Mouse (Mus musculus) MEL (cell line): ENCODE measurements at regions not wholly inside any gene's neighbourhood (a gene's known extent, or its start where the extent isn't known, plus 50 kb on each side); places are given as distances from the start of the nearest gene placed in this dataset.

Experiments
- CTCF ChIP-seq, 3 experiments: IDR thresholded peaks in 2 of 3; conservative IDR thresholded peaks in 1 of 3; 2 replicates each; pipeline ENCODE4 v1.5.1; 2011 to 2012; ENCODE audit warnings: low read length in 3 of 3, low read depth in 2 of 3, mild to moderate bottlenecking in 2 of 3, improper control_type of control experiment in 1 of 3, inconsistent platforms in 1 of 3, mixed read lengths in 1 of 3, moderate library complexity in 1 of 3; ENCODE audit not compliant: control insufficient read depth in 1 of 3, insufficient read depth in 1 of 3, poor library complexity in 1 of 3, severe bottlenecking in 1 of 3
- ETS1 ChIP-seq: IDR thresholded peaks from 2 replicates; pipeline ENCODE4 v1.6.1; 2012; ENCODE audit warnings: low read depth, mild to moderate bottlenecking, inconsistent platforms, low read length, improper control_type of control experiment, moderate library complexity
- POLR2A ChIP-seq, 2 experiments: IDR thresholded peaks; 2 replicates each; pipeline ENCODE4 v1.6.1; 2011 to 2012; ENCODE audit warnings: low read length in 2 of 2, mild to moderate bottlenecking in 2 of 2, control low read depth in 1 of 2, improper control_type of control experiment in 1 of 2, low read depth in 1 of 2, moderate library complexity in 1 of 2; ENCODE audit not compliant: control insufficient read depth in 1 of 2, insufficient read depth in 1 of 2, poor library complexity in 1 of 2
- POLR2AphosphoS5 ChIP-seq: IDR thresholded peaks from 2 replicates; pipeline ENCODE4 v1.6.1; 2012; ENCODE audit warnings: low read depth, borderline replicate concordance, mild to moderate bottlenecking, inconsistent platforms, low read length, moderate library complexity, mixed read lengths
- SMC3 ChIP-seq: IDR thresholded peaks from 2 replicates; pipeline ENCODE4 v1.6.1; 2011; ENCODE audit warnings: low read depth, low read length, improper control_type of control experiment
- ZKSCAN1 ChIP-seq: IDR thresholded peaks from 2 replicates; pipeline ENCODE4 v1.6.1; 2012; ENCODE audit warnings: low read depth, mild to moderate bottlenecking, inconsistent platforms, low read length, improper control_type of control experiment, moderate library complexity

GRCm38 (mm10) chr11:15113583-15113982 lies 514.5 kb downstream of the Pom121l12 start:
- TF ChIP-seq ZKSCAN1: no peak
- TF ChIP-seq CTCF (IDR thresholded peaks at IDR 0.05 in 2 of 3, conservative IDR thresholded peaks at IDR 0.05 in 1 of 3; ENCODE audit: control insufficient read depth in 1 of 3, insufficient read depth in 1 of 3, low read depth in 2 of 3, low read length in 3 of 3, poor library complexity in 1 of 3, severe bottlenecking in 1 of 3): no peak
- TF ChIP-seq POLR2A (IDR thresholded peaks at IDR 0.05; ENCODE audit: control insufficient read depth in 1 of 2, insufficient read depth in 1 of 2, low read depth in 1 of 2, low read length in 2 of 2, poor library complexity in 1 of 2): no peak
- no peak for TF ChIP-seq ETS1
- TF ChIP-seq POLR2AphosphoS5: no peak
- no peak for TF ChIP-seq SMC3
